Mouse (Mus musculus) heart, embryonic 13.5 days (tissue): ENCODE measurements around the gene Slc35f6. TPM values are rescaled to one million over a fixed set of nuclear protein-coding genes. Genes with fewer than 3 reads are reported as not detected.
"Not testable (repeated sequence)": the region's sequence is repeated elsewhere in the genome, so short reads cannot be mapped to it uniquely, and the experiment has no call there.

Experiments
- ATAC-seq: fragments of 200-750 bp; cut with Nextera tagmentation; 2 replicates; pipeline ENCODE4 v1.8.0; 2017; ENCODE audit warnings: moderate TSS enrichment; ENCODE audit not compliant: insufficient number of reproducible peaks, low FRiP score, low TSS enrichment; ENCODE audit errors: extremely low read depth
- H3K27ac ChIP-seq: fragments of 300-500 bp; sonication (generic); replicated peaks from 2 replicates; pipeline ENCODE4 v1.5.1; 2015; ENCODE audit warnings: moderate library complexity, mild to moderate bottlenecking, inconsistent platforms
- H3K27me3 ChIP-seq: fragments of 300-500 bp; sonication (generic); replicated peaks from 2 replicates; pipeline ENCODE4 v1.6.1; 2015; ENCODE audit warnings: mild to moderate bottlenecking, inconsistent platforms
- H3K36me3 ChIP-seq: fragments of 300-500 bp; sonication (generic); 2 replicates; pipeline ENCODE4 v1.6.1; 2015; ENCODE audit warnings: mild to moderate bottlenecking, inconsistent platforms
- H3K4me1 ChIP-seq: fragments of 300-500 bp; sonication (generic); 2 replicates; pipeline ENCODE4 v1.6.1; 2015; ENCODE audit warnings: inconsistent platforms
- H3K4me2 ChIP-seq: fragments of 300-500 bp; sonication (generic); 2 replicates; pipeline ENCODE4 v1.6.1; 2015; ENCODE audit warnings: inconsistent platforms, mild to moderate bottlenecking, moderate library complexity
- H3K4me3 ChIP-seq: fragments of 300-500 bp; sonication (generic); 2 replicates; pipeline ENCODE4 v1.5.1; 2015; ENCODE audit warnings: moderate library complexity, mild to moderate bottlenecking, inconsistent platforms
- H3K9ac ChIP-seq: fragments of 300-500 bp; sonication (generic); 2 replicates; pipeline ENCODE4 v1.6.1; 2015; ENCODE audit warnings: inconsistent platforms, mild to moderate bottlenecking, moderate library complexity
- H3K9me3 ChIP-seq: fragments of 300-500 bp; sonication (generic); 2 replicates; pipeline ENCODE4 v1.6.1; 2016; ENCODE audit warnings: inconsistent platforms
- WGBS: fragments of 180-500 bp; shearing (Covaris S2); methylation state at CpG from one replicate; pipeline ENCODE4 v1.1.7; 2015; ENCODE audit warnings: mixed read lengths; 5-methylcytosine and 5-hydroxymethylcytosine counted together
- polyA plus RNA-seq: library from polyadenylated mRNA; unstranded; fragments of >200 nt; fragmentation: Nextera tagmentation; extraction: Ambion mirVana; gene quantifications from 2 replicates; pipeline ENCODE4 v1.2.1, GENCODE M21; 2015

Gene Slc35f6
- polyA plus RNA-seq, 1 experiment from 2014 or later, result 21.9 TPM

GRCm38 (mm10) chr5:30669496-30669830 lies 21.7 kb downstream of the Slc35f6 start:
- H3K4me3 ChIP-seq, result no peak overlapping the region
- H3K27ac ChIP-seq, result no peak overlapping the region
- peaks cover 60% of the 10 kb centered on the region for H3K36me3 ChIP-seq
- no peaks in the 10 kb centered on the region for H3K27me3 ChIP-seq
- H3K9ac ChIP-seq, result peak overlapping the region; percentile 51; the same call in 1 of the 2 replicates
- H3K4me2 ChIP-seq, result peak overlapping the region; percentile 74; the same call in 1 of the 2 replicates
- 54% methylated on average over 3 of the region's 3 CpGs for WGBS
- H3K9me3 ChIP-seq, result no peaks in the 10 kb centered on the region
- peaks cover 35% of the 10 kb centered on the region for H3K4me1 ChIP-seq
- no peak for ATAC-seq

- WGBS, result 79% methylated on average over 7 of the region's 7 CpGs
- peaks cover 64% of the 10 kb centered on the region for H3K36me3 ChIP-seq
- H3K27me3 ChIP-seq, result no peaks in the 10 kb centered on the region
- no peaks in the 10 kb centered on the region for H3K9me3 ChIP-seq
- no peak overlapping the region for H3K4me2 ChIP-seq
- H3K4me3 ChIP-seq, result no peak overlapping the region
- no peak for ATAC-seq
- H3K4me1 ChIP-seq, result peaks cover 35% of the 10 kb centered on the region
- H3K27ac ChIP-seq, result no peak overlapping the region
- no peak overlapping the region for H3K9ac ChIP-seq
These were observed 22.4 kb downstream of the Slc35f6 start for GRCm38 (mm10) chr5:30670091-30670490.

- WGBS, result 79% methylated on average over 7 of the region's 7 CpGs
- Histone ChIP-seq H3K27me3 (no peaks in the 10 kb centered on the region), H3K27ac (no peak overlapping the region), H3K4me3 (no peak overlapping the region), H3K9ac (no peak overlapping the region), H3K36me3 (peaks cover 86% of the 10 kb centered on the region), H3K4me2 (no peak overlapping the region), H3K9me3 (no peaks in the 10 kb centered on the region), H3K4me1 (peaks cover 12% of the 10 kb centered on the region)
- ATAC-seq, result no peak
These were observed 26.3 kb downstream of the Slc35f6 start for GRCm38 (mm10) chr5:30674001-30674400.

GRCm38 (mm10) chr5:30676800-30677199 lies 29.1 kb downstream of the Slc35f6 start:
- Histone ChIP-seq H3K4me2 (no peak overlapping the region), H3K27me3 (no peaks in the 10 kb centered on the region), H3K4me1 (no peaks in the 10 kb centered on the region), H3K9ac (no peak overlapping the region), H3K9me3 (no peaks in the 10 kb centered on the region), H3K4me3 (no peak overlapping the region), H3K36me3 (peaks cover 58% of the 10 kb centered on the region), H3K27ac (no peak overlapping the region)
- 84% methylated on average over 7 of the region's 7 CpGs for WGBS
- ATAC-seq, result no peak

GRCm38 (mm10) chr5:30678069-30678468 lies 30.3 kb downstream of the Slc35f6 start:
- H3K4me2 ChIP-seq, H3K4me1 ChIP-seq, ATAC-seq, H3K27ac ChIP-seq, H3K4me3 ChIP-seq, H3K9ac ChIP-seq, H3K9me3 ChIP-seq, H3K27me3 ChIP-seq: not testable (repeated sequence)
- peaks cover 45% of the 10 kb centered on the region for H3K36me3 ChIP-seq
- 91% methylated on average over 3 of the region's 3 CpGs for WGBS

- Histone ChIP-seq H3K27me3 (no peaks in the 10 kb centered on the region), H3K27ac (no peak overlapping the region), H3K4me3 (no peak overlapping the region), H3K4me1 (no peaks in the 10 kb centered on the region), H3K9me3 (no peaks in the 10 kb centered on the region), H3K9ac (no peak overlapping the region), H3K4me2 (no peak overlapping the region), H3K36me3 (peaks cover 38% of the 10 kb centered on the region)
- no peak for ATAC-seq
- WGBS, result 92% methylated on average over 4 of the region's 4 CpGs
These were observed 31.1 kb downstream of the Slc35f6 start for GRCm38 (mm10) chr5:30678722-30679296.

GRCm38 (mm10) chr5:30679593-30679992 lies 31.9 kb downstream of the Slc35f6 start:
- Histone ChIP-seq H3K4me1 (no peaks in the 10 kb centered on the region), H3K27ac (no peak overlapping the region), H3K4me3 (no peak overlapping the region), H3K36me3 (peaks cover 31% of the 10 kb centered on the region), H3K9me3 (no peaks in the 10 kb centered on the region), H3K9ac (no peak overlapping the region), H3K4me2 (no peak overlapping the region), H3K27me3 (no peaks in the 10 kb centered on the region)
- no peak for ATAC-seq
- 75% methylated on average over 5 of the region's 5 CpGs for WGBS

- Histone ChIP-seq H3K4me3 (no peak overlapping the region), H3K27me3 (no peaks in the 10 kb centered on the region), H3K9me3 (no peaks in the 10 kb centered on the region), H3K4me1 (no peaks in the 10 kb centered on the region), H3K36me3 (peaks cover 8% of the 10 kb centered on the region; the same call in 1 of the 2 replicates), H3K9ac (no peak overlapping the region), H3K4me2 (no peak overlapping the region), H3K27ac (no peak overlapping the region)
- ATAC-seq, result no peak
- WGBS, result 79% methylated on average over 5 of the region's 5 CpGs
These were observed 34.2 kb downstream of the Slc35f6 start for GRCm38 (mm10) chr5:30681970-30682369.

- Histone ChIP-seq H3K4me2 (no peak overlapping the region), H3K4me1 (no peaks in the 10 kb centered on the region), H3K27me3 (no peaks in the 10 kb centered on the region), H3K36me3 (0 out of 2 replicates have a peak, but pooled peaks cover 3% of the 10 kb centered on the region), H3K4me3 (no peak overlapping the region), H3K27ac (no peak overlapping the region), H3K9me3 (no peaks in the 10 kb centered on the region), H3K9ac (no peak overlapping the region)
- no peak for ATAC-seq
These were observed 35.4 kb downstream of the Slc35f6 start for GRCm38 (mm10) chr5:30682967-30683600.

- Histone ChIP-seq H3K27me3 (no peaks in the 10 kb centered on the region), H3K4me2 (no peak overlapping the region), H3K9ac (no peak overlapping the region), H3K4me1 (no peaks in the 10 kb centered on the region), H3K27ac (no peak overlapping the region), H3K4me3 (no peak overlapping the region), H3K9me3 (no peaks in the 10 kb centered on the region), H3K36me3 (no peaks in the 10 kb centered on the region)
- no peak for ATAC-seq
- 68% methylated on average over 3 of the region's 3 CpGs for WGBS
These were observed 36.3 kb downstream of the Slc35f6 start for GRCm38 (mm10) chr5:30683993-30684392.

GRCm38 (mm10) chr5:30686781-30687180 lies 39.0 kb downstream of the Slc35f6 start:
- no peaks in the 10 kb centered on the region for H3K4me1 ChIP-seq
- WGBS, result 40% methylated on average over 3 of the region's 3 CpGs
- H3K27me3 ChIP-seq, result no peaks in the 10 kb centered on the region
- no peak overlapping the region for H3K4me2 ChIP-seq
- H3K4me3 ChIP-seq, result no peak overlapping the region
- H3K9me3 ChIP-seq, result no peaks in the 10 kb centered on the region
- no peak overlapping the region for H3K9ac ChIP-seq
- H3K36me3 ChIP-seq, result no peaks in the 10 kb centered on the region
- no peak overlapping the region for H3K27ac ChIP-seq
- no peak for ATAC-seq

- peaks cover 15% of the 10 kb centered on the region for H3K27me3 ChIP-seq
- no peaks in the 10 kb centered on the region for H3K36me3 ChIP-seq
- no peak overlapping the region for H3K9ac ChIP-seq
- ATAC-seq, result no peak
- peaks cover 10% of the 10 kb centered on the region for H3K4me1 ChIP-seq
- H3K4me2 ChIP-seq, result no peak overlapping the region
- no peaks in the 10 kb centered on the region for H3K9me3 ChIP-seq
- 57% methylated on average over 8 of the region's 8 CpGs for WGBS
- no peak overlapping the region for H3K4me3 ChIP-seq
- no peak overlapping the region for H3K27ac ChIP-seq
These were observed 52.7 kb downstream of the Slc35f6 start for GRCm38 (mm10) chr5:30700361-30701000.
